Mouse (Mus musculus) MEL (cell line): ENCODE results near the gene Smim17. TPM values are rescaled to one million over a fixed set of nuclear protein-coding genes. Genes with fewer than 3 reads are reported as not detected.
A peak's percentile ranks its signal among the peaks of the same experiment; 100 is the strongest.

ENCODE experiments used
- DNase-seq: peaks from one replicate; pipeline ENCODE4 v3.0.0; 2011; ENCODE audit warnings: low read depth, low spot score
- H3K27ac ChIP-seq: 2 replicates; pipeline ENCODE4 v1.5.1; 2012; ENCODE audit warnings: low read depth, mild to moderate bottlenecking, control low read depth, low read length, moderate library complexity; ENCODE audit not compliant: control insufficient read depth
- H3K27me3 ChIP-seq, 2 experiments: fragments of 150-350 bp in 1 of 2; sonication (generic) in 1 of 2; 2 replicates each; pipeline ENCODE4 v1.6.1; 2012; ENCODE audit warnings: low read length in 2 of 2, mild to moderate bottlenecking in 2 of 2, improper control_type of control experiment in 1 of 2, moderate library complexity in 1 of 2; ENCODE audit not compliant: insufficient read depth in 2 of 2, control insufficient read depth in 1 of 2
- H3K36me3 ChIP-seq, 2 experiments: 2 replicates each; pipeline ENCODE4 v1.6.1; 2012 to 2014; ENCODE audit warnings: low read length in 2 of 2, improper control_type of control experiment in 1 of 2, inconsistent platforms in 1 of 2, mild to moderate bottlenecking in 1 of 2; ENCODE audit not compliant: insufficient read depth in 2 of 2, control insufficient read depth in 1 of 2
- H3K4me1 ChIP-seq, 2 experiments: fragments of 150-350 bp in 1 of 2; sonication (generic) in 1 of 2; 2 replicates each; pipeline ENCODE4 v1.6.1; 2012; ENCODE audit warnings: low read length in 2 of 2, improper control_type of control experiment in 1 of 2, mild to moderate bottlenecking in 1 of 2; ENCODE audit not compliant: insufficient read depth in 2 of 2, control insufficient read depth in 1 of 2
- H3K4me3 ChIP-seq, 2 experiments: fragments of 150-350 bp in 1 of 2; sonication (generic) in 1 of 2; 2 replicates each; pipeline ENCODE4 v1.5.1; 2012; ENCODE audit warnings: low read depth in 2 of 2, low read length in 2 of 2, mild to moderate bottlenecking in 2 of 2, moderate library complexity in 2 of 2, control low read depth in 1 of 2, improper control_type of control experiment in 1 of 2; ENCODE audit not compliant: control insufficient read depth in 1 of 2, insufficient read depth in 1 of 2
- H3K79me2 ChIP-seq: 2 replicates; pipeline ENCODE4 v1.6.1; 2012; ENCODE audit warnings: mild to moderate bottlenecking, low read length, moderate library complexity; ENCODE audit not compliant: control insufficient read depth, poor library complexity, insufficient read depth
- H3K9ac ChIP-seq: 2 replicates; pipeline ENCODE4 v1.6.1; 2012; ENCODE audit warnings: low read depth, mild to moderate bottlenecking, control low read depth, low read length, moderate library complexity; ENCODE audit not compliant: control insufficient read depth, poor library complexity, severe bottlenecking
- H3K9me3 ChIP-seq: fragments of 150-350 bp; sonication (generic); replicated peaks from 2 replicates; pipeline ENCODE4 v1.6.1; 2012; ENCODE audit warnings: mild to moderate bottlenecking, low read length, improper control_type of control experiment, moderate library complexity; ENCODE audit not compliant: insufficient read depth
- BHLHE40 ChIP-seq: IDR thresholded peaks from 2 replicates; pipeline ENCODE4 v1.6.1; 2012; ENCODE audit warnings: low read depth, mild to moderate bottlenecking, inconsistent platforms, low read length, improper control_type of control experiment, borderline replicate concordance
- CHD2 ChIP-seq: IDR thresholded peaks from 2 replicates; pipeline ENCODE4 v1.6.1; 2011; ENCODE audit warnings: low read length, improper control_type of control experiment
- CTCF ChIP-seq, 3 experiments: IDR thresholded peaks in 2 of 3; conservative IDR thresholded peaks in 1 of 3; 2 replicates each; pipeline ENCODE4 v1.5.1; 2011 to 2012; ENCODE audit warnings: low read length in 3 of 3, low read depth in 2 of 3, mild to moderate bottlenecking in 2 of 3, improper control_type of control experiment in 1 of 3, inconsistent platforms in 1 of 3, mixed read lengths in 1 of 3, moderate library complexity in 1 of 3; ENCODE audit not compliant: control insufficient read depth in 1 of 3, insufficient read depth in 1 of 3, poor library complexity in 1 of 3, severe bottlenecking in 1 of 3
- ETS1 ChIP-seq: IDR thresholded peaks from 2 replicates; pipeline ENCODE4 v1.6.1; 2012; ENCODE audit warnings: low read depth, mild to moderate bottlenecking, inconsistent platforms, low read length, improper control_type of control experiment, moderate library complexity
- GABPA ChIP-seq: IDR thresholded peaks from 2 replicates; pipeline ENCODE4 v1.6.1; 2012; ENCODE audit warnings: low read depth, mild to moderate bottlenecking, inconsistent platforms, low read length, improper control_type of control experiment, moderate library complexity
- MAX ChIP-seq: IDR thresholded peaks from 2 replicates; pipeline ENCODE4 v1.6.1; 2011; ENCODE audit warnings: low read length, improper control_type of control experiment
- MEF2A ChIP-seq: IDR thresholded peaks from 2 replicates; pipeline ENCODE4 v1.6.1; 2014; ENCODE audit warnings: low read depth, mild to moderate bottlenecking, inconsistent platforms, low read length, improper control_type of control experiment; ENCODE audit not compliant: poor library complexity, insufficient replicate concordance, severe bottlenecking; ENCODE audit errors: extremely low read depth
- MXI1 ChIP-seq: IDR thresholded peaks from 2 replicates; pipeline ENCODE4 v1.6.1; 2011; ENCODE audit warnings: mild to moderate bottlenecking, low read depth, low read length, improper control_type of control experiment
- MYB ChIP-seq: IDR thresholded peaks from 2 replicates; pipeline ENCODE4 v1.6.1; 2011; ENCODE audit warnings: mild to moderate bottlenecking, low read depth, low read length, improper control_type of control experiment
- MYC ChIP-seq: IDR thresholded peaks from 2 replicates; pipeline ENCODE4 v1.6.1; 2011; ENCODE audit warnings: low read depth, mild to moderate bottlenecking, low read length, improper control_type of control experiment, moderate library complexity
- NELFE ChIP-seq: IDR thresholded peaks from 2 replicates; pipeline ENCODE4 v1.6.1; 2011; ENCODE audit warnings: low read depth, low read length, improper control_type of control experiment
- POLR2AphosphoS2 ChIP-seq: IDR thresholded peaks from 2 replicates; pipeline ENCODE4 v1.6.1; 2011; ENCODE audit warnings: low read length, improper control_type of control experiment
- POLR2AphosphoS5 ChIP-seq: IDR thresholded peaks from 2 replicates; pipeline ENCODE4 v1.6.1; 2012; ENCODE audit warnings: low read depth, borderline replicate concordance, mild to moderate bottlenecking, inconsistent platforms, low read length, moderate library complexity, mixed read lengths
- RAD21 ChIP-seq: IDR thresholded peaks from 2 replicates; pipeline ENCODE4 v1.6.1; 2011; ENCODE audit warnings: mild to moderate bottlenecking, low read depth, low read length, improper control_type of control experiment
- RCOR1 ChIP-seq: IDR thresholded peaks from 2 replicates; pipeline ENCODE4 v1.6.1; 2012; ENCODE audit warnings: low read depth, mild to moderate bottlenecking, inconsistent platforms, low read length, improper control_type of control experiment
- SIN3A ChIP-seq: IDR thresholded peaks from 2 replicates; pipeline ENCODE4 v1.6.1; 2012; ENCODE audit warnings: low read length, improper control_type of control experiment, inconsistent platforms
- TAL1 ChIP-seq: IDR thresholded peaks from 2 replicates; pipeline ENCODE4 v1.6.1; 2012; ENCODE audit warnings: mild to moderate bottlenecking, inconsistent platforms, low read length, moderate library complexity, mixed read lengths
- TBP ChIP-seq: IDR thresholded peaks from 2 replicates; pipeline ENCODE4 v1.8.0; 2011; ENCODE audit warnings: low read depth, low read length, improper control_type of control experiment
- TCF12 ChIP-seq: IDR thresholded peaks from 2 replicates; pipeline ENCODE4 v1.6.1; 2014; ENCODE audit warnings: low read depth, mild to moderate bottlenecking, inconsistent platforms, low read length, improper control_type of control experiment, moderate library complexity
- USF1 ChIP-seq: IDR thresholded peaks from 2 replicates; pipeline ENCODE4 v1.6.1; 2014; ENCODE audit warnings: low read depth, mild to moderate bottlenecking, inconsistent platforms, low read length, improper control_type of control experiment, moderate library complexity
- USF2 ChIP-seq, 2 experiments: IDR thresholded peaks; 2 replicates each; pipeline ENCODE4 v1.6.1; 2011 to 2012; ENCODE audit warnings: improper control_type of control experiment in 2 of 2, low read length in 2 of 2, borderline replicate concordance in 1 of 2, inconsistent platforms in 1 of 2, low read depth in 1 of 2, mild to moderate bottlenecking in 1 of 2; ENCODE audit not compliant: insufficient read depth in 1 of 2
- ZMIZ1 ChIP-seq: IDR thresholded peaks from 2 replicates; pipeline ENCODE4 v1.6.1; 2012; ENCODE audit warnings: low read depth, mild to moderate bottlenecking, inconsistent platforms, low read length, improper control_type of control experiment, moderate library complexity
- ZNF384 ChIP-seq: IDR thresholded peaks from 2 replicates; pipeline ENCODE4 v1.6.1; 2012; ENCODE audit warnings: low read depth, mild to moderate bottlenecking, inconsistent platforms, low read length, improper control_type of control experiment
- polyA plus RNA-seq, 2 experiments: library from polyadenylated mRNA; stranded (reverse) in 1 of 2; unstranded in 1 of 2; fragments of >175 nt in 1 of 2; fragments of >200 nt in 1 of 2; gene quantifications; 2 replicates each; pipeline versions ENCODE4 v1.2.1 to v1.2.4; 2012; ENCODE audit warnings: low replicate concordance in 2 of 2, low read depth in 1 of 2; ENCODE audit not compliant: insufficient read length in 2 of 2, insufficient read depth in 1 of 2, missing spikeins in 1 of 2
- total RNA-seq: library from RNA; depleted of rRNA; stranded (reverse); fragments of 300-350 nt; gene quantifications from 2 replicates; pipeline ENCODE4 v1.2.3, GENCODE M21; 2012

The Smim17 gene
- total and polyA plus RNA-seq, 3 experiments = not detected

DNA sequence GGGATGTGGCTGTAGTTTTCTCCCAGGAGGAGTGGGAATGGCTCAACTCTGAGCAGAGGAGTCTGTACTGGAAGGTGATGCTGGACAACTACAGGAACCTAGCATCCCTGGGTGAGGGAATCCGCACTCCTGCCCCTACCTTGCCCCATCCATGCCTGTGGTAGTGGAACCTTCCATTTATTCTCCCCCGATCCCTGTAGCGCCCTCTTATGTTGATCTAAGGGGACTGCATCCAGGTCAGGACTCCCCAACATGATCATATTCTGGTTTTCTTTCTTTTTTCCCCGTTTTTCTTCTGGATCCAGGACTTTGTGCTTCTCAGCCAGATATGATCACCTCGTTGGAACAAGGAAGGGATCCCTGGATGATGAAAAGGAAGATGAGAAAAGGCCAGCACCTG is 9.1 kb upstream of the Smim17 start:
- no peaks in the 10 kb centered on the region; a peak in 1 of 4 replicates for H3K36me3 ChIP-seq
- DNase-seq = no peak
- H3K79me2 ChIP-seq = no peaks in the 10 kb centered on the region
- H3K27me3 ChIP-seq = no peaks in the 10 kb centered on the region
- H3K4me1 ChIP-seq = no peaks in the 10 kb centered on the region
- no peak overlapping the region for H3K9ac ChIP-seq
- H3K9me3 ChIP-seq = no peaks in the 10 kb centered on the region
- H3K4me3 ChIP-seq = no peak overlapping the region
- peak in 1 of 3 experiments; percentile 44; a peak in 3 of 6 replicates for TF ChIP-seq CTCF (IDR thresholded peaks at IDR 0.05 in 2 of 3, conservative IDR thresholded peaks at IDR 0.05 in 1 of 3; ENCODE audit: control insufficient read depth in 1 of 3, insufficient read depth in 1 of 3, low read depth in 2 of 3, low read length in 3 of 3, poor library complexity in 1 of 3, severe bottlenecking in 1 of 3)
- no peak for TF ChIP-seq TBP
- no peak overlapping the region for H3K27ac ChIP-seq

DNA sequence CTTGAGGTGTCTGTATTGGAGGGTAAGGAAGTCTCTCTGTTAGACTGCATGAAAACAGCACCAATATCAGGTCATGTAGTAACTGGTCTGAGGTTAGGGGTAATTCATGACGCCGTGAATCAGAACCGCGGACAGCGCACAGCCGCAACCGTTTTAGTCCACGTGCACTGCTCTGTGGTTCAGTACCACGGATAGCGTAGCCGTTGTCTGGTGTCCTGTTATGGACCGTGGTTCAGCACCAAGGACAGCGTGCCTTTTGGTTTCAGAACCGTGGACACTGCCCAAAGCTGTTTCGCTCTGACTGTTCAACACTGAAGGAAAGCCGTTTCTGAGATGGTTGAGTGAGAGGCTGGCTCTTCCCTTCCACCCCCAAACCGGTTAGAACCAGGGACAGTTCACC is 11.5 kb downstream of the Smim17 start, which contains the start of gene Gm20715:
Gene Gm20715, plus strand, starts transcription at position 235 of the 400 bp plus-strand sequence.
- Histone ChIP-seq H3K36me3 (no peaks in the 10 kb centered on the region), H3K9ac (no peak within 1 kb of the TSS), H3K79me2 (no peaks in the 10 kb centered on the region), H3K4me3 (no peak within 1 kb of the TSS), H3K9me3 (no peaks in the 10 kb centered on the region), H3K27ac (no peak within 1 kb of the TSS), H3K27me3 (no peaks in the 10 kb centered on the region), H3K4me1 (no peaks in the 10 kb centered on the region)
- peak; percentile 95 for DNase-seq
- peak; percentile 100 for TF ChIP-seq SIN3A
- peak; percentile 100 for TF ChIP-seq MXI1
- no peak for TF ChIP-seq ZMIZ1
- peak; percentile 96 for TF ChIP-seq MAX

- Histone ChIP-seq H3K36me3 (no peaks in the 10 kb centered on the region), H3K9me3 (no peaks in the 10 kb centered on the region), H3K9ac (no peak overlapping the region), H3K27ac (no peak overlapping the region), H3K4me1 (no peaks in the 10 kb centered on the region), H3K79me2 (no peaks in the 10 kb centered on the region), H3K27me3 (no peaks in the 10 kb centered on the region), H3K4me3 (no peak overlapping the region)
- no peak for DNase-seq
- TF ChIP-seq USF1 (no peak), ETS1 (no peak), NELFE (no peak), BHLHE40 (no peak), TCF12 (no peak), MYC (no peak), POLR2AphosphoS5 (no peak), USF2 (IDR thresholded peaks at IDR 0.05; ENCODE audit: borderline replicate concordance in 1 of 2, insufficient read depth in 1 of 2, low read depth in 1 of 2, low read length in 2 of 2) (no peak), TAL1 (no peak), RCOR1 (no peak), CHD2 (no peak), MEF2A (no peak), GABPA (no peak), POLR2AphosphoS2 (no peak), RAD21 (no peak), MYB (no peak), ZMIZ1 (no peak), CTCF (IDR thresholded peaks at IDR 0.05 in 2 of 3, conservative IDR thresholded peaks at IDR 0.05 in 1 of 3; ENCODE audit: control insufficient read depth in 1 of 3, insufficient read depth in 1 of 3, low read depth in 2 of 3, low read length in 3 of 3, poor library complexity in 1 of 3, severe bottlenecking in 1 of 3) (no peak), ZNF384 (no peak)
These were observed 16.3 kb downstream of the Smim17 start for GRCm38 (mm10) chr7:6414626-6415441.
